Mouse (Mus musculus) kidney, adult 11 months (tissue): ENCODE data around the gene Slc3a1.

Experiments used
- DNase-seq: peaks from one replicate; pipeline ENCODE4 v3.0.0; 2022

Slc3a1 gene

GRCm38 (mm10) chr17:85090120-85091099, 62.2 kb downstream of the Slc3a1 start, which contains the start of the genes Prepl and Camkmt:
Gene Prepl, minus strand, starts transcription at chr17:85090241.
Gene Camkmt, plus strand, starts transcription at chr17:85090552.
- peak; percentile 96 for DNase-seq

- DNase-seq, result no peak
Observed at GRCm38 (mm10) chr17:85091762-85092161, 63.6 kb downstream of the Slc3a1 start.

- no peak for DNase-seq
Observed at GRCm38 (mm10) chr17:85096396-85096795, 68.2 kb downstream of the Slc3a1 start.

GRCm38 (mm10) chr17:85098677-85099323, 70.6 kb downstream of the Slc3a1 start:
- no peak for DNase-seq

- no peak for DNase-seq
Observed at GRCm38 (mm10) chr17:85100232-85100631, 72.1 kb downstream of the Slc3a1 start.

GRCm38 (mm10) chr17:85101751-85102150, 73.6 kb downstream of the Slc3a1 start:
- no peak for DNase-seq

GRCm38 (mm10) chr17:85103310-85103709, 75.1 kb downstream of the Slc3a1 start:
- no peak for DNase-seq

GRCm38 (mm10) chr17:85110640-85111039, 82.5 kb downstream of the Slc3a1 start:
- no peak for DNase-seq

GRCm38 (mm10) chr17:85113441-85113840, 85.3 kb downstream of the Slc3a1 start:
- no peak for DNase-seq
